Mouse (Mus musculus) forebrain, embryonic 11.5 days (tissue): ENCODE data around the gene Vax2. TPM values are rescaled to one million over a fixed set of nuclear protein-coding genes. Genes with fewer than 3 reads are reported as not detected.

Source experiments
- ATAC-seq: fragments of 200-750 bp; cut with Nextera tagmentation; replicated peaks from 2 replicates; pipeline ENCODE4 v1.8.0; 2017; ENCODE audit warnings: moderate TSS enrichment; ENCODE audit not compliant: low FRiP score
- DNase-seq: peaks from one replicate; pipeline ENCODE4 v3.0.0-alpha.2; 2017; ENCODE audit warnings: low spot score
- H3K27ac ChIP-seq: fragments of 300-500 bp; sonication (generic); 2 replicates; pipeline ENCODE4 v1.5.1; 2014; ENCODE audit warnings: low read depth, low read length
- H3K27me3 ChIP-seq: fragments of 300-500 bp; sonication (generic); 2 replicates; pipeline ENCODE4 v1.6.1; 2014; ENCODE audit warnings: mild to moderate bottlenecking, low read length, mixed read lengths; ENCODE audit not compliant: control insufficient read depth, insufficient read depth
- H3K36me3 ChIP-seq: fragments of 300-500 bp; sonication (generic); 2 replicates; pipeline ENCODE4 v1.6.1; 2014; ENCODE audit warnings: mild to moderate bottlenecking, low read length, moderate library complexity, mixed read lengths; ENCODE audit not compliant: control insufficient read depth, insufficient read depth
- H3K4me1 ChIP-seq: fragments of 300-500 bp; sonication (generic); replicated peaks from 2 replicates; pipeline ENCODE4 v1.6.1; 2014; ENCODE audit warnings: low read length, mixed read lengths; ENCODE audit not compliant: control insufficient read depth, insufficient read depth
- H3K4me2 ChIP-seq: fragments of 300-500 bp; sonication (generic); 2 replicates; pipeline ENCODE4 v1.6.1; 2014; ENCODE audit warnings: low read depth, mild to moderate bottlenecking, low read length, moderate library complexity, mixed read lengths; ENCODE audit not compliant: severe bottlenecking
- H3K4me3 ChIP-seq: fragments of 300-500 bp; sonication (generic); 2 replicates; pipeline ENCODE4 v1.5.1; 2014; ENCODE audit warnings: low read depth, low read length
- H3K9ac ChIP-seq: fragments of 300-500 bp; sonication (generic); 2 replicates; pipeline ENCODE4 v1.6.1; 2014; ENCODE audit warnings: low read length
- H3K9me3 ChIP-seq: fragments of 300-500 bp; sonication (generic); 2 replicates; pipeline ENCODE4 v1.6.1; 2016; ENCODE audit warnings: low read length, mixed read lengths; ENCODE audit not compliant: control insufficient read depth
- WGBS: fragments of 180-500 bp; shearing (Covaris S2); extraction: QIAGEN DNeasy Blood & Tissue Kit; methylation state at CpG from one replicate; pipeline ENCODE4 v1.1.7; 2014; 5-methylcytosine and 5-hydroxymethylcytosine counted together
- polyA plus RNA-seq: library from polyadenylated mRNA; unstranded; fragments of >200 nt; fragmentation: Nextera tagmentation; extraction: Ambion mirVana; gene quantifications from 2 replicates; pipeline ENCODE4 v1.2.1, GENCODE M21; 2014

The Vax2 gene
- polyA plus RNA-seq, 1 experiment from 2014 or later: 0.60 TPM

- H3K9me3 ChIP-seq: no peaks in the 10 kb centered on the region
- no peak for DNase-seq
- 4% methylated on average over 3 of the region's 3 CpGs for WGBS
- H3K27ac ChIP-seq: no peak overlapping the region
- H3K27me3 ChIP-seq: peaks cover 89% of the 10 kb centered on the region
- H3K36me3 ChIP-seq: no peaks in the 10 kb centered on the region
- no peak overlapping the region for H3K9ac ChIP-seq
- H3K4me1 ChIP-seq: no peaks in the 10 kb centered on the region
- H3K4me3 ChIP-seq: no peak overlapping the region
- ATAC-seq: no peak
- no peak overlapping the region for H3K4me2 ChIP-seq
Measured at GRCm38 (mm10) chr6:83695731-83696130, 15.3 kb upstream of the Vax2 start.

- H3K9me3 ChIP-seq: no peaks in the 10 kb centered on the region
- no peak overlapping the region for H3K4me3 ChIP-seq
- H3K4me1 ChIP-seq: no peaks in the 10 kb centered on the region
- under 1% methylated on average over 7 of the region's 7 CpGs for WGBS
- no peak overlapping the region for H3K27ac ChIP-seq
- H3K27me3 ChIP-seq: peaks cover 90% of the 10 kb centered on the region
- DNase-seq: no peak
- no peak for ATAC-seq
- H3K4me2 ChIP-seq: no peak overlapping the region
- no peaks in the 10 kb centered on the region for H3K36me3 ChIP-seq
- H3K9ac ChIP-seq: no peak overlapping the region
Measured at GRCm38 (mm10) chr6:83696684-83697083, 14.4 kb upstream of the Vax2 start.

- Histone ChIP-seq H3K27me3 (peaks cover 89% of the 10 kb centered on the region), H3K4me1 (0 out of 2 replicates have a peak, but pooled peaks cover 3% of the 10 kb centered on the region), H3K27ac (no peak overlapping the region), H3K9ac (no peak overlapping the region), H3K4me3 (no peak overlapping the region), H3K4me2 (no peak overlapping the region), H3K9me3 (no peaks in the 10 kb centered on the region), H3K36me3 (no peaks in the 10 kb centered on the region)
- ATAC-seq: no peak
- DNase-seq: no peak
- 2% methylated on average over 8 of the region's 8 CpGs for WGBS
Measured at GRCm38 (mm10) chr6:83697932-83698331, 13.1 kb upstream of the Vax2 start.

GRCm38 (mm10) chr6:83699971-83700370, 11.1 kb upstream of the Vax2 start:
- Histone ChIP-seq H3K9me3 (no peaks in the 10 kb centered on the region), H3K4me3 (no peak overlapping the region), H3K27me3 (peaks cover 86% of the 10 kb centered on the region), H3K4me2 (no peak overlapping the region), H3K27ac (no peak overlapping the region), H3K9ac (no peak overlapping the region), H3K36me3 (no peaks in the 10 kb centered on the region), H3K4me1 (0 out of 2 replicates have a peak, but pooled peaks cover 3% of the 10 kb centered on the region)
- DNase-seq: no peak
- WGBS: 2% methylated on average over 5 of the region's 5 CpGs
- no peak for ATAC-seq

- H3K4me3 ChIP-seq: no peak overlapping the region
- H3K27me3 ChIP-seq: peaks cover 86% of the 10 kb centered on the region
- H3K9me3 ChIP-seq: no peaks in the 10 kb centered on the region
- ATAC-seq: no peak
- H3K9ac ChIP-seq: no peak overlapping the region
- no peak overlapping the region for H3K4me2 ChIP-seq
- no peak for DNase-seq
- under 1% methylated on average over 11 of the region's 11 CpGs for WGBS
- no peak overlapping the region for H3K27ac ChIP-seq
- H3K36me3 ChIP-seq: no peaks in the 10 kb centered on the region
- H3K4me1 ChIP-seq: 0 out of 2 replicates have a peak, but pooled peaks cover 3% of the 10 kb centered on the region
Measured at GRCm38 (mm10) chr6:83701001-83701400, 10.1 kb upstream of the Vax2 start.

GRCm38 (mm10) chr6:83702146-83702999, 8.7 kb upstream of the Vax2 start:
- H3K9ac ChIP-seq: 0 out of 2 replicates have a peak overlapping the region, but pooled peaks have one; percentile 6
- no peaks in the 10 kb centered on the region for H3K9me3 ChIP-seq
- peaks cover 86% of the 10 kb centered on the region for H3K27me3 ChIP-seq
- no peak overlapping the region for H3K4me3 ChIP-seq
- no peak overlapping the region for H3K27ac ChIP-seq
- H3K4me1 ChIP-seq: 0 out of 2 replicates have a peak, but pooled peaks cover 3% of the 10 kb centered on the region
- no peak overlapping the region for H3K4me2 ChIP-seq
- DNase-seq (peak; percentile 76), ATAC-seq (0 out of 2 replicates have a peak, but pooled peaks have one; percentile 24)
- H3K36me3 ChIP-seq: no peaks in the 10 kb centered on the region
- WGBS: under 1% methylated on average over 53 of the region's 53 CpGs

- Histone ChIP-seq H3K27me3 (peaks cover 86% of the 10 kb centered on the region), H3K9ac (no peak overlapping the region), H3K9me3 (no peaks in the 10 kb centered on the region), H3K4me2 (no peak overlapping the region), H3K4me3 (no peak overlapping the region), H3K27ac (no peak overlapping the region), H3K4me1 (0 out of 2 replicates have a peak, but pooled peaks cover 3% of the 10 kb centered on the region), H3K36me3 (no peaks in the 10 kb centered on the region)
- DNase-seq: peak; percentile 56
- WGBS: under 1% methylated on average over 27 of the region's 27 CpGs
- ATAC-seq: no peak
Measured at GRCm38 (mm10) chr6:83703000-83703721, 7.9 kb upstream of the Vax2 start.

- Histone ChIP-seq H3K9me3 (no peaks in the 10 kb centered on the region), H3K4me3 (no peak overlapping the region), H3K9ac (no peak overlapping the region), H3K36me3 (no peaks in the 10 kb centered on the region), H3K27ac (no peak overlapping the region), H3K4me2 (no peak overlapping the region), H3K27me3 (peaks cover 87% of the 10 kb centered on the region), H3K4me1 (0 out of 2 replicates have a peak, but pooled peaks cover 3% of the 10 kb centered on the region)
- DNase-seq: peak; percentile 62
- ATAC-seq: no peak
- WGBS: 1% methylated on average over 10 of the region's 10 CpGs
Measured at GRCm38 (mm10) chr6:83703722-83704078, 7.4 kb upstream of the Vax2 start.
